Mouse (Mus musculus): ENCODE results near the gene Zdhhc4.

The Zdhhc4 gene

DNA sequence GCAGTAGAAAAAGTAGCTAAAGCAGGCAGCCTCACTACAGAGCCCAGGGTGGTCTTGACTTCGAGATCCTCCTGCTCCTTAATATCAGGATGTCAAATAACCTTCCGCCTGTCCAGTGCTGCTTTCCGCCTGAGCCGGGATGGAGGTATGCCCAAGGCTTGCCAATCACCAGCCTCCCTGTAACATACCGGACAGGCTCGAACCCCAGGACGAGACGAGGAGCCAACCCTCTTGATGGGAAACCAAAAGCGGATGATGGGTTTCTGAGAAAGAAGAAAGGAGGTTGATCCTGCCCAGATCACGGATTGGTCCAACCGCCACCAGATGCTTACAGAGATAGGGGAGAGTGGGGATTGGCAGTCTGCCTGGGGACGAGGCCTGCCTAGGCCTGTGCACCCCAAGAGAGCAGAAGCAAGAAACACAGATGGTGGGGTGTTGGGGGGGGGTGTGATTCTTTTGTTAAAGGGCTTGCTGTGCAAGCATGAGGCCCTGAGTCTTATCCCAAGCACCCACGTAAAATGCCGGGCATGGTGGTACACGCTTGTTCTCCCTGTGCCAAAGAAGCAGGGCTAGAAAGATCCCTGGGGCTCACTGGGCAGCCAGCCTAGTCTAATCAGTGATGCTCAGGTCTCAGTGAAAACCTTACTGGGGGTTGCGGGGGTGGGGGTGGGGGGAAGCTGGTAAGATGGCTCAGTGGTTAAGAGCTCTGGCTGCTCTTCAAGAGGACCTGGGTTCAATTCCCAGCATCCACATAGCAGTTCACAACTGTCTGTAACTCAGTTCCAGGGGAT is 56.3 kb downstream of the Zdhhc4 start:
- DNase-seq (ENCODE audit: low spot score in 2 of 2), result no peak

DNA sequence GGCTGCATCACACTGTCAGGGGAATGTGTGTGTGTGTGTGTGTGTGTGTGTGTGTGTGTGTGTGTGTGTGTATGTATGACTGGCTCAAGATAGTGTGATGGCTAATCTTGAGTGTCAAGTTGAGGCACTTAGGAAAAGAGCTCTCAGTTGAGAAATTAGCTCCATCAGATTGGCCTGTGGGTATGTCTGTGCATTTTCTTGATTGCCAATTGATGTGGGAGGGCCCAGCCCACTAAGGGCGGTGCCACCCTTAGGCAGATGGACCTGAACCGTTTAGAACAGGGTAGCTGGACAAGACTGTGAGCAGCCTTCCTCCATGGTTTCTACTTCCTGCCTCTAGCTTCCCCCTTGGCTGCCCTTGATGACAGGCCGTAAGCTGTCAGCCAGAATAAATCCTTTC is 56.9 kb downstream of the Zdhhc4 start:
- DNase-seq (ENCODE audit: low spot score in 2 of 2), result no peak

DNA sequence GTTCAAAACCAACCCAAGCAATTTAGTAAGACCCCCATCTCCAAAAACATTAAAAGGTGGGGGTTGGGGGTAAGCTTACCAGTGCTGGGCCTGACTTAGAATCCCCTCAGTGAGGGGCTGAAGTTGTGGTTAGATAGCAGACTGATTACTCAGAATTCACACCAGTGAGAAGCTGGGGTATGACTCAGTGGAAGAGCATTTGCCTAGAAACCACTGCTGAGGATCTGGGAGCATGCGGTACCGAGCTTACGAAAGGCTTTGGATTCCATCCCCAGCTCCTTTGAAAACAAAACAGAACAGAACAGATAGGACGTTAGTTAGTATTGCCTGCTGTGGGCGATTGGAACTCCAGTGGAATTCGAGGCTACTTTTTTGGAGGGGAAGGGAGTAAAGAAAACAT is 57.4 kb downstream of the Zdhhc4 start:
- DNase-seq (ENCODE audit: low spot score in 2 of 2), result no peak

DNA sequence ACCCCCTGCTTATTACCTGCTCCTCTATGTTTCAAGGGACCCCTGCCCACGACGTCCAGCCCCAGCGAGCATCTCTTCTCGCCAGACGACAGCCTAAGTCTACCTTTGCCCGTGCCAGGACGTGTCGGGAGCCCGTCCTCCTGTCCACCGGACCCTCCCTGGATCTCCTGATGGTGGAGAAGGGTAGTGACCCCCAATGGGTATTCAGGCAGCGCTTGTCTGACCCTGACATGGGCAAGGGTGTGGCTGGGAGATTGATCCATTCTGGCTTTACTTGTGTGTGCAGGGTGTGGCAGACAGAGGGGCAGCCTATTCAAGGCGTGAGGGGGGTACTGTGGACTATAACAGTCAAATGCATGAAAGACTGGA is 58.9 kb downstream of the Zdhhc4 start:
- DNase-seq (ENCODE audit: low spot score in 2 of 2), result no peak

DNA sequence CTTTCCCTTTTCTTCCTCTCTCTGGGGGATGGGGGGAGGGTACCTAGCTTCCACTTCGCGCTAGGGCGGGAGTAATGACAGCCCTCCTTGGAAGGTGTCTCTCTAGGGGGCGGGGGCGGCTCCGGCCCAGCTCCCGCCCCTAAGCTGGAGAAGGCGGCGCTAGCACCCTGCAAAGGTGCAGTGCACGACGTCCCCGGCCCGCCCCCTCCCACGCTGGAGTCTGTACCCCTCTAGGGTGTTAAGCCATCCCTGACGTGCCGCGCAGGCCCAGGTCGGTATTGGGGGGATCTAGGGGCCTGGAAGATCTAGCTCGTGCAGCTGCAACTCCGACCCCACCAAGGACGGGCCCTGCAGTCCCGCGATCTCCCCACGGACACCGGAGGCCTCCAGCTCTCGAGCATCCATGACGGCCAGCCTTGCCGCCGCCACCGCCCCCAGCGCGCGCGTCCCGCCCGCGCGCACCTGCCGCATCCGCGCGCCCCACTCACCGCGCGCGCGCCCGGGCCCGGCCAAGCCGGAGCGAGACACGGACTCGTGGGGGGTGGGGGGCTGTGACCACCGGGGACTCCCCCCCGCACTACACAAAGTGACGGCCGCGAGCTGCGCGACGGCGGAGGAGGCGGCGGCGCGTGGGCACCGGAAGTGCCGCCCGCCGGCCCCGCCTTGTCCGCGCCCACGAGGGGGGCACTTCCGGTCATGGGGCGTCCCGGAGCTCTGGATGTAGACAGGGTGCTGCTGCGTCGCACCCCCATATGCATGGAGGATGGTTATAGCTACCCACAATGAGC is 59.5 kb downstream of the Zdhhc4 start, which contains the start of gene Zfp316:
TSS of gene Zfp316 (minus strand) at position 660 of the 788 bp plus-strand sequence.
- peak; percentile 39 to 47 for DNase-seq (ENCODE audit: low spot score in 2 of 2)

DNA sequence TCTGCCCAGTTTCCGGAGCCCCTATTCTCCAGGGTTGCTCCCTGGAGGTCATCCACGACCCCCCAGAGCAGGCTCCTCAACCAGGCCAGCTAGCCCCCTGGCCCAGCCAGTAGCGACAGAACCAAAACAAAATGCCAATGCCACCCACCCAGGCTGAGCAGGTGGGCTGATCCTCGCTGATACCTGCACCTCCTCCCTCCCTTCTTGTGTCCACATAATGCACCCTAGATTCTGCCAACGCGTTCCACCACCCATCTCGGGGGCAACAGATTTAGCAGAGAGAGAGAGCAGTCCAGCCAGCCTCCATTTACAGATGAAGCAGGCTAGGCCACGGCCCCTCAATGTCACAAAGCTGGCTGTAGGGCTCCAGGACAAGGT is 60.1 kb downstream of the Zdhhc4 start:
- DNase-seq (ENCODE audit: low spot score in 2 of 2), result no peak

DNA sequence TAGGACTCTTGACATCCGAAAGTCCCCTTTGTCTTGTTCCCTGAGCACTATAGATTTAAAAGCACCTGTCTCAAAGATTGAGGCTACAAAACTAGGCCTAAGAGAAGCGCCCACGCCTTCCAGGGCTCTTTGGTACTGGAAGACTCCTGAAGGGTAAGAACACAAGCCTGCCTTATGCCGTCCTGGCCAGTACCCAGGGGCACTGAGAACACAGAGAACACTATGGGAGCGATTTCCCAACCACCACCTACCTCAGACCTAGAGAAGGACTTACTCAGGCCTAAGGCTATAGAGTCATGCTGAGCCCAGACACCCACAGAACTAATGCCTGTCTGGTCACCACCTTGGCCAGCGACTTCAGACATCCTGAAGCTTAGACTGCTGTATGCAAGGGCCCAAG is 62.3 kb downstream of the Zdhhc4 start:
- DNase-seq (ENCODE audit: low spot score in 2 of 2), result no peak

All from frontal cortex, postnatal 25 days (tissue).